Mouse (Mus musculus) limb, embryonic 11.5 days (tissue): ENCODE results near the gene Magi3. TPM values are rescaled to one million over a fixed set of nuclear protein-coding genes. Genes with fewer than 3 reads are reported as not detected.

Source experiments
- ATAC-seq: fragments of 200-750 bp; cut with Nextera tagmentation; 2 replicates; pipeline ENCODE4 v1.8.0; 2017; ENCODE audit warnings: low read depth; ENCODE audit not compliant: insufficient number of reproducible peaks, low FRiP score, low TSS enrichment
- DNase-seq: peaks from one replicate; pipeline ENCODE4 v3.0.0-alpha.2; 2015; ENCODE audit warnings: low spot score
- H3K27ac ChIP-seq: fragments of 300-500 bp; sonication (generic); replicated peaks from 2 replicates; pipeline ENCODE4 v1.5.1; 2014; ENCODE audit warnings: low read depth, mild to moderate bottlenecking, low read length
- H3K27me3 ChIP-seq: fragments of 300-500 bp; sonication (generic); 2 replicates; pipeline ENCODE4 v1.6.1; 2014; ENCODE audit warnings: mild to moderate bottlenecking, low read length, mixed read lengths; ENCODE audit not compliant: control insufficient read depth, insufficient read depth
- H3K36me3 ChIP-seq: fragments of 300-500 bp; sonication (generic); 2 replicates; pipeline ENCODE4 v1.6.1; 2014; ENCODE audit warnings: mild to moderate bottlenecking, low read length, moderate library complexity, mixed read lengths; ENCODE audit not compliant: control insufficient read depth, insufficient read depth
- H3K4me1 ChIP-seq: fragments of 300-500 bp; sonication (generic); 2 replicates; pipeline ENCODE4 v1.6.1; 2014; ENCODE audit warnings: low read length, mixed read lengths; ENCODE audit not compliant: control insufficient read depth, insufficient read depth
- H3K4me2 ChIP-seq: fragments of 300-500 bp; sonication (generic); 2 replicates; pipeline ENCODE4 v1.6.1; 2014; ENCODE audit warnings: low read depth, mild to moderate bottlenecking, moderate library complexity; ENCODE audit not compliant: severe bottlenecking
- H3K4me3 ChIP-seq: fragments of 300-500 bp; sonication (generic); 2 replicates; pipeline ENCODE4 v1.5.1; 2014; ENCODE audit warnings: low read depth, low read length
- H3K9ac ChIP-seq: fragments of 300-500 bp; sonication (generic); 2 replicates; pipeline ENCODE4 v1.6.1; 2014; ENCODE audit warnings: mild to moderate bottlenecking, low read length
- H3K9me3 ChIP-seq: fragments of 300-500 bp; sonication (generic); 2 replicates; pipeline ENCODE4 v1.6.1; 2016; ENCODE audit warnings: low read length; ENCODE audit not compliant: control insufficient read depth
- WGBS: fragments of 180-500 bp; shearing (Covaris S2); extraction: QIAGEN DNeasy Blood & Tissue Kit; methylation state at CpG from one replicate; pipeline ENCODE4 v1.1.7; 2014; 5-methylcytosine and 5-hydroxymethylcytosine counted together
- polyA plus RNA-seq: library from polyadenylated mRNA; unstranded; fragments of >200 nt; fragmentation: Nextera tagmentation; extraction: Ambion mirVana; gene quantifications from 2 replicates; pipeline ENCODE4 v1.2.1, GENCODE M21; 2014

Magi3 gene
- polyA plus RNA-seq, 1 experiment from 2014 or later = 3.8 TPM

DNA sequence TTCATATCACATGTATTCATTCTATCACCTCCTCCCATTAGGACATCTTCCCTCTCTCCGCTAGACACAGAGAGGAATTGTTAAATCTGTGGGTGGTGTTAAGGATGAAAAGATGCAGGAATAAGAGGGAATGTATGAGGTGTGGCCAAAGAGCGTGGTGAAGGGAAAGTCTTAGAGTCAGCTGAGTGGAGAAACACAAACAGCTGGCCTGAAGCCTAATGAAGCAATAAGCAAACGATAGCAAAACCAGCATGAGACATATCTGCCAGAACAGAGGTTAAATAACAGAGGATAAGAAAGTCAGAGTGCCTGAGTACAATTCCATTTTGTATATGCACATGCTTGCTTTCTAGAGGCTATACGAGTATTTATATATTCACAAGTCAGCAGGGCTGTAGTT is 235.6 kb downstream of the Magi3 start:
- Histone ChIP-seq H3K27me3 (no peaks in the 10 kb centered on the region), H3K9ac (no peak overlapping the region), H3K4me2 (no peak overlapping the region), H3K4me1 (no peaks in the 10 kb centered on the region), H3K4me3 (no peak overlapping the region), H3K9me3 (no peaks in the 10 kb centered on the region), H3K27ac (no peak overlapping the region), H3K36me3 (0 out of 2 replicates have a peak, but pooled peaks cover 2% of the 10 kb centered on the region)
- no peak for ATAC-seq
- no peak for DNase-seq
- WGBS = 92% methylated on average over 4 of the region's 4 CpGs

DNA sequence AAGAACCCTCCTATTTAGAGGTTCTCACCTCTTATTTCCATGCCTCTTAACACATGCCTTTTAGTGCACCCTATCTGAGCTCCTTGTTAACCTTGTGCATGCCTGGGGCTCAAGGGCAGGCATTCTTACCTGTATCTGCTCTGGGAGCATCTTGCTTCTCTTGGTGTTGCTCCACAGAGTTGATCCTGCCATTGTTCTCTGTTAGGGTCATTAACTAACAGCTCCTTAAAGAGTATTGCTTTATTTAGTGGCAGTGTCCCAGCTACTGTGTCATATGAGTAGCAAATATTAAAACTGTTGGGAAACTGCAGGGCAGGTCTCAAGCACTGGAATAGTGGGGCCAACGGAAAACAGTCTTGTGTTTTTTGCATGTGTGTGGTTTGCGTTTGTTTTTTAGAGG is 249.0 kb downstream of the Magi3 start:
- H3K36me3 ChIP-seq = peaks cover 5% of the 10 kb centered on the region; the same call in 1 of the 2 replicates
- H3K27me3 ChIP-seq = no peaks in the 10 kb centered on the region
- DNase-seq (no peak), ATAC-seq (no peak)
- 94% methylated on average over 2 of the region's 2 CpGs for WGBS
- no peak overlapping the region for H3K27ac ChIP-seq
- no peak overlapping the region for H3K9ac ChIP-seq
- H3K4me2 ChIP-seq = no peak overlapping the region
- peaks cover 3% of the 10 kb centered on the region; the same call in 1 of the 2 replicates for H3K4me1 ChIP-seq
- H3K9me3 ChIP-seq = no peaks in the 10 kb centered on the region
- H3K4me3 ChIP-seq = no peak overlapping the region

DNA sequence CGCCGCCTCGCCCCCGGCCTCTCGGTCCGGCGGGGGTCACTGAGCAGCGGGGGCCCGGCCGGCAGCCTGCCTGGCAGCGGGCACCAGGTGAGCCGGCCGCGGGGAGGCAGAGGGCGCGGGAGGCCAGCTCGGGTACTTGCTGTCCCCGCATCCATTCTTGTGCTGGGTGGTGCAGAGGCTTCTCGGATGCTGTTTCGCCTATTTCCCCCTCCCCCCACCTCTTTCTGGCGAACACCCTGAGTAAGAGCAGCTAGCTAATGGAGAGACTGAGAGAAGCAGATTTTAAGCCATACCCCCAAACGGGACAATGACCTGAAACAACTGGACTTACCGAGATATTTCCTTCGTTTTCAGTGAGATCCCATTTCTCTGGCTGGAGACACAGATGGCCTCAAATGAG is 251.5 kb downstream of the Magi3 start:
- peak; percentile 80 for ATAC-seq
- H3K36me3 ChIP-seq = peaks cover 5% of the 10 kb centered on the region; the same call in 1 of the 2 replicates
- peak; percentile 75 for DNase-seq
- 0% methylated on average over 19 of the region's 24 CpGs for WGBS
- H3K9ac ChIP-seq = peak overlapping the region; percentile 77
- peak overlapping the region; percentile 95 for H3K27ac ChIP-seq
- H3K27me3 ChIP-seq = no peaks in the 10 kb centered on the region
- no peaks in the 10 kb centered on the region for H3K9me3 ChIP-seq
- H3K4me1 ChIP-seq = peaks cover 3% of the 10 kb centered on the region; the same call in 1 of the 2 replicates
- peak overlapping the region; percentile 63 for H3K4me3 ChIP-seq
- peak overlapping the region; percentile 75 for H3K4me2 ChIP-seq

DNA sequence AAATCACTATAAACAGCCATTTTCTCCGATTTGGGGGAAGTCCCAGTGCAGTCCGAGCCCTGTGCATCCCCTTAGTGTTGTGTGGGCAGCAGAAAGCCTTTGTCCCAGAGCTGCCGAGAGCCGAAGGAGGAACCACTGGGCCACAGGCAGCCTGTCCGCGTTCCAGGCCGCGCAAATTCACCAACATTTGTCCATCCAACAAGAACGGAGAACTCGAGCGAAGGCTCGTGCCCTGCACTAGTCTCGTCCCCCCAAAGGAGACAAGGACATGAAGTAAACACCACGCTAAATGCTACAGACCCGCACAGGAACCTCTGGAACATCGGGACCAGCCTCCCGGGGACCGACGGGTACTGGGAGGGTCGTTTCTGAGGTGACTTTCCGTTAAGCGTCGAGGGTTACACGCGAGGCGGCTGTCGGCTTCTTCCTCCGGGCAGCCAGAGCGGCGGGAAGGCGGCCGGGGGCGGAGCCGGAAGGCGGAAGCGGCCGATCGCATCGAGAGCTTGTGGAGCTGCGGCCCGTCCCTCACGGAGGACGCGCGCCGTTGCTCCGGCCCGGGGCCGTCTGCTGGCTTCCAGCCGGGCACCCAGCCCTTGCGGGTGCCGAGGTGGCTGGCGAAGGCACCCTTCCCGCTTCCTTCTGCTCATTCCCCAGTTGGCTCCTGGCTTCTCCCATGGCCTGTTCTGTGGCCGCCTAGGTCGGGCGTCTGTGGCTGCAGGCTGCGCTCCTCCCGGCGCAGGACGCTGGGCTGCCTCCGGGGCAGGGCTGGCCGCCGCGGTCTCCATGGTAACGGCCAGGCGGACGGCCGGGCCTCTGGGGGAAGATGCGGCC is 252.1 kb downstream of the Magi3 start, which contains the start of gene Phtf1:
Gene Phtf1 (plus strand): TSS at position 250 of the 831 bp plus-strand sequence.
- Histone ChIP-seq H3K36me3 (peaks cover 5% of the 10 kb centered on the region; the same call in 1 of the 2 replicates), H3K27ac (peak within 1 kb of the TSS; percentile 95), H3K4me2 (peak within 1 kb of the TSS; percentile 75), H3K9ac (peak within 1 kb of the TSS; percentile 77), H3K4me3 (peak within 1 kb of the TSS; percentile 63), H3K9me3 (no peaks in the 10 kb centered on the region), H3K4me1 (peaks cover 3% of the 10 kb centered on the region; the same call in 1 of the 2 replicates), H3K27me3 (no peaks in the 10 kb centered on the region)
- ATAC-seq (peak; percentile 98), DNase-seq (peak; percentile 88)
- under 1% methylated on average over 63 of the region's 70 CpGs for WGBS

DNA sequence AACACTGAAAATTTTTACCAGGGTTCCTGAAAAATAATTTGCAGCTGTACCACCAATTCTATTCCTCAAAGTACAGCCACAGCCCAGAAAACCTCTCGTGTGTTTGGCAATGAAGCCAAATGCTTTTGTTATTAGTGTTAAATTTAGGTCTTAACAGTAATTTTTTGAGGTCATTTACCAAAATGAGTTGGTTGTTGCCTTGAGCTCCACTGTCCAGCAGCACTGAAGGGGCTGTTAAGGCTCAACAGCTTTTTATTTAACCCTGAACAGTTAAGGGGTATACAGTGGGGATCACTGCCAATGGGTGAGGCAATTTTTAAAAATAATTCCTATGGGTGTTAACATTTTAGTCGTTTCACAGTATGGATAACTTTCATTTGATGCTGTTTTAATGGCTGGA is 252.9 kb downstream of the Magi3 start:
- Histone ChIP-seq H3K36me3 (peaks cover 3% of the 10 kb centered on the region; the same call in 1 of the 2 replicates), H3K4me3 (peak overlapping the region; percentile 63), H3K27me3 (no peaks in the 10 kb centered on the region), H3K9me3 (no peaks in the 10 kb centered on the region), H3K9ac (peak overlapping the region; percentile 77), H3K4me1 (peaks cover 3% of the 10 kb centered on the region; the same call in 1 of the 2 replicates), H3K4me2 (peak overlapping the region; percentile 75), H3K27ac (peak overlapping the region; percentile 95)
- 22% methylated on average over 2 of the region's 2 CpGs for WGBS
- no peak for ATAC-seq
- DNase-seq = no peak
